Mouse (Mus musculus) layer of hippocampus, adult 11-12 months (tissue): ENCODE results near the gene Ss18l2.

Experiments
- DNase-seq: peaks from one replicate; pipeline ENCODE4 v3.0.0; 2022; ENCODE audit warnings: low spot score

Ss18l2 gene

GRCm38 (mm10) chr9:121759091-121760081, 49.3 kb downstream of the Ss18l2 start, which contains the start of gene Zfp651:
Zfp651 (plus strand) TSS chr9:121759330.
- peak; percentile 78 for DNase-seq

- peak; percentile 63 for DNase-seq
These were observed 50.4 kb downstream of the Ss18l2 start for GRCm38 (mm10) chr9:121760271-121761090.

DNA sequence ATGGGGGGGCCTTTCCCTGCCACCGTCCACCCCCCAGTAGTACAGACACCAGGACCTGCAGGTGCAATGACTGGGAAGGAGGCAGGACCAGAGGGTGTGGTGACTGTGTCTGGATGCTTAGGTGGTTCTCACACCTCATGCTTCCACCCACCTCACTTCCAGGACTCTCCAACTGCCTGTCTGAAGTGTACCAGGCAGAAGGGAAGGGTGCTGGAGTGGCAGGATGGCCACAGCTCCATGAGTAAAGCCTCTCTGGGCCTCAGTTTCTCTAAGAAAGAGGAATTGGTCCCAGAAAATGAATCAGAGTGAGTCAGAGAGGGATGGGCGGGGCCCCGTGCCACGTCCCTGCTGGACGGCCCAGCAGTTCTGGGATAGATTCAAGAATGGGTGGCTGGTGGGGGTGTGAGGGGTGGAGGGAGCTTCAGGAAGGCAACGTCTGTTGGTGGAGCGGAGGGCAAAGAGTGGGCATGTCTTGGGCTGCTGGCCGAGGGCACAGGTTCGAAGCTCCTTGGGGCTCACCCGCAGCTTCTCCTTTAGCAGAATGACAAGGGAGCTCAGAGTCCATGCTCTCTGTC, 51.0 kb downstream of the Ss18l2 start:
- no peak for DNase-seq

DNA sequence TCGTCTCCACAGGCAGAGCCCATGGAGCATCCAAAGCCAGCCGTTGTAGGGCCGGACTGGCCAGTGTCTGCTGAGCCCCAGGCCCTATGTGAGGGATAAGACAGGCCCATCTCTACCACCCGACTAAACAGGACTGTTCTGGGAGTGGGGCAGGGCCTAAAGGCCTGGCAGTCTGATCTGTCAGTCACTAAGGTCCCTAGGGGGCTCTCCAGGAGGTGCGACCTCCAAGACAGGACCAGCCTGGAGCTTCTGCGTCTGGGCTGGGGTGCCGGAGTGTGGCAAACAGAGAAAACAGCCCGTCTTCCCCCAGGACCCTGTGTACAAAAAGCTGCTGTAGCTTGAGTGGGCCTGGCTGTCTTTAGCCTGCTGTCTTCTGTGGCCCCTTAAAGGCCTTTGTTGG, 51.7 kb downstream of the Ss18l2 start:
- DNase-seq = no peak

DNA sequence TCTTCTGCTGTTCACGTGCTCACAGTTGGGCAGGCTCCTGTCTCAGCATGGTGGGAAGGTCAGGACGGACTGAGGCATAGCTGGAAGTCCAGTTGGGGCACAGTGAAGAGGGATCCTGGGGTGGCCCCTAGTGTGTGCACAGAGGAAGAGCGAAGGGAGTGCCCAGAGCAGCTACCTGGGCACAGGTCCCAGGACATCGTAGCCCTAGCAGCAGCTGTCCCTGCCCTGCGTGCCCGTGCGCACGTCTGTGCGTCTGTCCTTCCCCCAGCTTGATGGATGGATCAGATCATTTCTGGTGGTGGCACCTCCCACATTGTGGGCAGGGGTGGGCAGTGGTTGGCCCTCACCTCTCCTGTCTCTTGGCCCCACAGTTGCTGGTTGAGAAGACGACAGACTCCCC, 52.1 kb downstream of the Ss18l2 start:
- DNase-seq = no peak

DNA sequence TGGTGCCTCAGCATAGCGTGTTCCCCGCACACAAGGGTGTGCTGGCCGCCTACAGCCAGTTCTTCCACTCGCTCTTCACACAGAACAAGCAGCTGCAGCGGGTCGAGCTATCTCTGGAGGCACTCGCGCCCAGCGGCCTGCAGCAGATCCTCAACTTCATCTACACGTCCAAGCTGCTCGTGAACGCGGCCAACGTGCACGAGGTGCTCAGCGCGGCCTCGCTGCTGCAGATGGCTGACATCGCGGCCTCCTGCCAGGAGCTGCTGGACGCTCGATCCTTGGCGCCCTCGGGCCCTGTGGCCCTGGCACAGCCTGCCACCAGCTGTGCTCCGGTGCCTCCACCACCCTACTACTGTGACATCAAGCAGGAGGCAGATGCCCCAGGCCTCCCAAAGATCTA, 52.6 kb downstream of the Ss18l2 start:
- no peak for DNase-seq
